Mouse (Mus musculus) stomach, embryonic 14.5 days (tissue): ENCODE measurements at regions not wholly inside any gene's neighbourhood (a gene's known extent, or its start where the extent isn't known, plus 50 kb on each side); places are given as distances from the start of the nearest gene placed in this dataset.

Experiments used
- ATAC-seq: fragments of 200-750 bp; cut with Nextera tagmentation; 2 replicates; pipeline ENCODE4 v1.8.0; 2017; ENCODE audit warnings: low read depth, moderate TSS enrichment; ENCODE audit not compliant: insufficient number of reproducible peaks, insufficient read depth, low FRiP score
- H3K27ac ChIP-seq: fragments of 300-500 bp; sonication (generic); 2 replicates; pipeline ENCODE4 v1.5.1; 2014; ENCODE audit warnings: mild to moderate bottlenecking, low read length, moderate library complexity, mixed read lengths
- H3K27me3 ChIP-seq: fragments of 300-500 bp; sonication (generic); 2 replicates; pipeline ENCODE4 v1.6.1; 2014; ENCODE audit warnings: low read length, control low read depth, mixed read lengths; ENCODE audit not compliant: control insufficient read depth, insufficient read depth
- H3K36me3 ChIP-seq: fragments of 300-500 bp; sonication (generic); 2 replicates; pipeline ENCODE4 v1.6.1; 2014; ENCODE audit warnings: mild to moderate bottlenecking, control low read depth, low read length, moderate library complexity, mixed read lengths; ENCODE audit not compliant: control insufficient read depth, insufficient read depth
- H3K4me1 ChIP-seq: fragments of 300-500 bp; sonication (generic); 2 replicates; pipeline ENCODE4 v1.6.1; 2014; ENCODE audit warnings: low read length, control low read depth, mixed read lengths; ENCODE audit not compliant: control insufficient read depth, insufficient read depth
- H3K4me2 ChIP-seq: fragments of 300-500 bp; sonication (generic); replicated peaks from 2 replicates; pipeline ENCODE4 v1.6.1; 2014; ENCODE audit warnings: low read depth, low read length, control low read depth
- H3K4me3 ChIP-seq: fragments of 300-500 bp; sonication (generic); 2 replicates; pipeline ENCODE4 v1.5.1; 2014; ENCODE audit warnings: low read depth, low read length, control low read depth
- H3K9ac ChIP-seq: fragments of 300-500 bp; sonication (generic); replicated peaks from 2 replicates; pipeline ENCODE4 v1.6.1; 2014; ENCODE audit warnings: low read depth, mild to moderate bottlenecking, control low read depth, low read length, moderate library complexity, mixed read lengths
- H3K9me3 ChIP-seq: fragments of 300-500 bp; sonication (generic); 2 replicates; pipeline ENCODE4 v1.6.1; 2016; ENCODE audit warnings: low read depth, low read length, control low read depth; ENCODE audit not compliant: control insufficient read depth
- WGBS: fragments of 180-500 bp; shearing (Covaris S2); extraction: QIAGEN DNeasy Blood & Tissue Kit; methylation state at CpG from one replicate; pipeline ENCODE4 v1.1.7; 2014; 5-methylcytosine and 5-hydroxymethylcytosine counted together

- no peaks in the 10 kb centered on the region for H3K36me3 ChIP-seq
- no peaks in the 10 kb centered on the region for H3K9me3 ChIP-seq
- WGBS = 76% methylated on average over 8 of the region's 8 CpGs
- no peak overlapping the region for H3K4me2 ChIP-seq
- H3K27me3 ChIP-seq = no peaks in the 10 kb centered on the region
- H3K9ac ChIP-seq = no peak overlapping the region
- no peak overlapping the region for H3K27ac ChIP-seq
- no peaks in the 10 kb centered on the region for H3K4me1 ChIP-seq
- no peak for ATAC-seq
- no peak overlapping the region for H3K4me3 ChIP-seq
Observed at GRCm38 (mm10) chr8:107642241-107642640, 54.0 kb upstream of the Psmd7 start.

- no peak for ATAC-seq
- 86% methylated on average over 8 of the region's 8 CpGs for WGBS
- no peak overlapping the region for H3K4me2 ChIP-seq
- H3K27me3 ChIP-seq = no peaks in the 10 kb centered on the region
- no peaks in the 10 kb centered on the region for H3K36me3 ChIP-seq
- H3K27ac ChIP-seq = no peak overlapping the region
- no peaks in the 10 kb centered on the region for H3K9me3 ChIP-seq
- H3K9ac ChIP-seq = no peak overlapping the region
- no peaks in the 10 kb centered on the region for H3K4me1 ChIP-seq
- H3K4me3 ChIP-seq = no peak overlapping the region
Observed at GRCm38 (mm10) chr8:107647936-107648335, 59.7 kb upstream of the Psmd7 start.

GRCm38 (mm10) chr8:107650306-107650705 lies 62.0 kb upstream of the Psmd7 start:
- Histone ChIP-seq H3K4me1 (no peaks in the 10 kb centered on the region), H3K4me3 (no peak overlapping the region), H3K4me2 (no peak overlapping the region), H3K27me3 (no peaks in the 10 kb centered on the region), H3K36me3 (no peaks in the 10 kb centered on the region), H3K9ac (no peak overlapping the region), H3K9me3 (no peaks in the 10 kb centered on the region), H3K27ac (no peak overlapping the region)
- no peak for ATAC-seq
- WGBS = 85% methylated on average over 9 of the region's 9 CpGs

- WGBS = 94% methylated on average over 11 of the region's 11 CpGs
Observed at GRCm38 (mm10) chr8:107651424-107651823, 63.2 kb upstream of the Psmd7 start.

GRCm38 (mm10) chr8:107652226-107652625 lies 64.0 kb upstream of the Psmd7 start:
- Histone ChIP-seq H3K27ac (no peak overlapping the region), H3K9ac (no peak overlapping the region), H3K27me3 (no peaks in the 10 kb centered on the region), H3K4me3 (no peak overlapping the region), H3K36me3 (no peaks in the 10 kb centered on the region), H3K4me1 (no peaks in the 10 kb centered on the region), H3K9me3 (no peaks in the 10 kb centered on the region; the same call in 1 of the 2 replicates), H3K4me2 (no peak overlapping the region)
- WGBS = 47% methylated on average over 8 of the region's 8 CpGs
- ATAC-seq = no peak

More at GRCm38 (mm10) chr8:107651424-107651823, 63.2 kb upstream of the Psmd7 start:
- no peaks in the 10 kb centered on the region for H3K4me1 ChIP-seq
- H3K27me3 ChIP-seq = no peaks in the 10 kb centered on the region
- no peaks in the 10 kb centered on the region for H3K9me3 ChIP-seq
- no peak overlapping the region for H3K4me2 ChIP-seq
- H3K4me3 ChIP-seq = no peak overlapping the region
- H3K36me3 ChIP-seq = no peaks in the 10 kb centered on the region
- ATAC-seq = no peak
- H3K9ac ChIP-seq = no peak overlapping the region
- H3K27ac ChIP-seq = no peak overlapping the region

- no peak overlapping the region for H3K4me2 ChIP-seq
- 87% methylated on average over 10 of the region's 10 CpGs for WGBS
Observed at GRCm38 (mm10) chr8:107653711-107654110, 65.4 kb upstream of the Psmd7 start.

GRCm38 (mm10) chr8:107656622-107657021 lies 68.4 kb upstream of the Psmd7 start:
- Histone ChIP-seq H3K4me3 (no peak overlapping the region), H3K27me3 (no peaks in the 10 kb centered on the region), H3K4me1 (no peaks in the 10 kb centered on the region), H3K36me3 (no peaks in the 10 kb centered on the region), H3K9ac (no peak overlapping the region), H3K9me3 (no peaks in the 10 kb centered on the region; the same call in 1 of the 2 replicates), H3K27ac (no peak overlapping the region), H3K4me2 (no peak overlapping the region)
- ATAC-seq = no peak
- 77% methylated on average over 5 of the region's 5 CpGs for WGBS

More at GRCm38 (mm10) chr8:107653711-107654110, 65.4 kb upstream of the Psmd7 start:
- no peaks in the 10 kb centered on the region for H3K36me3 ChIP-seq
- ATAC-seq = no peak
- no peak overlapping the region for H3K27ac ChIP-seq
- H3K9me3 ChIP-seq = no peaks in the 10 kb centered on the region; the same call in 1 of the 2 replicates
- no peaks in the 10 kb centered on the region for H3K4me1 ChIP-seq
- no peak overlapping the region for H3K4me3 ChIP-seq
- no peak overlapping the region for H3K9ac ChIP-seq
- no peaks in the 10 kb centered on the region for H3K27me3 ChIP-seq

GRCm38 (mm10) chr8:107657741-107658140 lies 69.5 kb upstream of the Psmd7 start:
- WGBS = 94% methylated on average over 4 of the region's 4 CpGs
- Histone ChIP-seq H3K4me3 (no peak overlapping the region), H3K4me1 (no peaks in the 10 kb centered on the region), H3K27me3 (no peaks in the 10 kb centered on the region), H3K27ac (no peak overlapping the region), H3K36me3 (no peaks in the 10 kb centered on the region), H3K4me2 (no peak overlapping the region), H3K9ac (no peak overlapping the region), H3K9me3 (no peaks in the 10 kb centered on the region; the same call in 1 of the 2 replicates)
- ATAC-seq = no peak

GRCm38 (mm10) chr8:107658386-107658785 lies 70.1 kb upstream of the Psmd7 start:
- Histone ChIP-seq H3K27me3 (no peaks in the 10 kb centered on the region), H3K9ac (no peak overlapping the region), H3K4me3 (no peak overlapping the region), H3K27ac (no peak overlapping the region), H3K4me1 (no peaks in the 10 kb centered on the region), H3K4me2 (no peak overlapping the region), H3K36me3 (no peaks in the 10 kb centered on the region), H3K9me3 (no peaks in the 10 kb centered on the region; the same call in 1 of the 2 replicates)
- WGBS = 94% methylated on average over 6 of the region's 6 CpGs
- ATAC-seq = no peak
